Mouse (Mus musculus) hindbrain, embryonic 16.5 days (tissue): ENCODE measurements around the gene Arntl2. TPM values are rescaled to one million over a fixed set of nuclear protein-coding genes. Genes with fewer than 3 reads are reported as not detected.
A peak's percentile ranks its signal among the peaks of the same experiment; 100 is the strongest.
"Not testable (repeated sequence)": the region's sequence is repeated elsewhere in the genome, so short reads cannot be mapped to it uniquely, and the experiment has no call there.

Experiments
- ATAC-seq: fragments of 200-750 bp; cut with Nextera tagmentation; 2 replicates; pipeline ENCODE4 v1.8.0; 2017; ENCODE audit warnings: moderate TSS enrichment, moderate library complexity
- H3K27ac ChIP-seq: fragments of 300-500 bp; sonication (generic); 2 replicates; pipeline ENCODE4 v1.5.1; 2014; ENCODE audit warnings: low read depth, mild to moderate bottlenecking, control low read depth, low read length, moderate library complexity
- H3K27me3 ChIP-seq: fragments of 300-500 bp; sonication (generic); replicated peaks from 2 replicates; pipeline ENCODE4 v1.6.1; 2014; ENCODE audit warnings: low read length; ENCODE audit not compliant: control insufficient read depth, insufficient read depth
- H3K36me3 ChIP-seq: fragments of 300-500 bp; sonication (generic); 2 replicates; pipeline ENCODE4 v1.6.1; 2014; ENCODE audit warnings: mild to moderate bottlenecking, low read length, moderate library complexity, mixed read lengths; ENCODE audit not compliant: control insufficient read depth, insufficient read depth
- H3K4me1 ChIP-seq: fragments of 300-500 bp; sonication (generic); 2 replicates; pipeline ENCODE4 v1.6.1; 2014; ENCODE audit warnings: low read depth, low read length; ENCODE audit not compliant: control insufficient read depth, insufficient read depth
- H3K4me2 ChIP-seq: fragments of 300-500 bp; sonication (generic); 2 replicates; pipeline ENCODE4 v1.6.1; 2014; ENCODE audit warnings: mild to moderate bottlenecking, low read length, control low read depth, moderate library complexity
- H3K4me3 ChIP-seq: fragments of 300-500 bp; sonication (generic); 2 replicates; pipeline ENCODE4 v1.5.1; 2014; ENCODE audit warnings: mild to moderate bottlenecking, low read length, control low read depth, moderate library complexity
- H3K9ac ChIP-seq: fragments of 300-500 bp; sonication (generic); 2 replicates; pipeline ENCODE4 v1.6.1; 2014; ENCODE audit warnings: low read depth, mild to moderate bottlenecking, control low read depth, low read length, moderate library complexity
- H3K9me3 ChIP-seq: fragments of 300-500 bp; sonication (generic); 2 replicates; pipeline ENCODE4 v1.6.1; 2014; ENCODE audit warnings: mild to moderate bottlenecking, low read length, moderate library complexity; ENCODE audit not compliant: control insufficient read depth
- WGBS: fragments of 180-500 bp; shearing (Covaris S2); extraction: QIAGEN DNeasy Blood & Tissue Kit; methylation state at CpG from one replicate; pipeline ENCODE4 v1.1.7; 2014; 5-methylcytosine and 5-hydroxymethylcytosine counted together
- polyA plus RNA-seq: library from polyadenylated mRNA; unstranded; fragments of >200 nt; fragmentation: Nextera tagmentation; extraction: Ambion mirVana; gene quantifications from 2 replicates; pipeline ENCODE4 v1.2.1, GENCODE M21; 2015

Gene Arntl2
- polyA plus RNA-seq, 1 experiment from 2014 or later = 4.6 TPM

DNA sequence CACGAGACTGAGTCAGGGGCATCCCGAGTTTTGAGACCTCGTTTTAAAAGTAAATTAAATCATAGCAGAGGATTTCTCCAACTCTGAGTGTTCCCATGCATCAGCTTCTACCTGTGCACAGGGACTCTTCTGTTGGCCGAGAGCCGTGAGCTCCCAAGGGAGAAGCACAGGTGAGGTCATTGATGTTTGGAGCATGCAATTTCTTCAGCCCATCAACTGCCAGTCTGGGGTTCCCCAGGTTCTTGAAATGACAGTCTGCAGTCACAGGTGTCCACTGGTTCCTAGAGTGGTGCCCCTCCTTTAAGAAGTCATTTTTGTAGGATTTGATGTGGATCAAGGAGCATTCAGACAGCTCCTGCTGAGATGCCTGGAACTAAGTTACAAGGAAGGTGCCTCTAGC lies 25.0 kb upstream of the Arntl2 start:
- Histone ChIP-seq H3K27me3 (no peaks in the 10 kb centered on the region), H3K4me1 (no peaks in the 10 kb centered on the region)
- WGBS = 92% methylated on average over 5 of the region's 5 CpGs

GRCm38 (mm10) chr6:146775864-146776263 lies 20.0 kb upstream of the Arntl2 start:
- H3K9ac ChIP-seq, ATAC-seq, H3K27me3 ChIP-seq, H3K4me3 ChIP-seq, H3K36me3 ChIP-seq, H3K27ac ChIP-seq, H3K4me1 ChIP-seq, H3K4me2 ChIP-seq, H3K9me3 ChIP-seq: not testable (repeated sequence)
- 85% methylated on average over 8 of the region's 8 CpGs for WGBS

More for the DNA sequence above, 25.0 kb upstream of the Arntl2 start:
- Histone ChIP-seq H3K9ac (no peak overlapping the region), H3K36me3 (peaks cover 4% of the 10 kb centered on the region), H3K9me3 (no peaks in the 10 kb centered on the region), H3K27ac (no peak overlapping the region), H3K4me3 (no peak overlapping the region), H3K4me2 (no peak overlapping the region)
- ATAC-seq = no peak

DNA sequence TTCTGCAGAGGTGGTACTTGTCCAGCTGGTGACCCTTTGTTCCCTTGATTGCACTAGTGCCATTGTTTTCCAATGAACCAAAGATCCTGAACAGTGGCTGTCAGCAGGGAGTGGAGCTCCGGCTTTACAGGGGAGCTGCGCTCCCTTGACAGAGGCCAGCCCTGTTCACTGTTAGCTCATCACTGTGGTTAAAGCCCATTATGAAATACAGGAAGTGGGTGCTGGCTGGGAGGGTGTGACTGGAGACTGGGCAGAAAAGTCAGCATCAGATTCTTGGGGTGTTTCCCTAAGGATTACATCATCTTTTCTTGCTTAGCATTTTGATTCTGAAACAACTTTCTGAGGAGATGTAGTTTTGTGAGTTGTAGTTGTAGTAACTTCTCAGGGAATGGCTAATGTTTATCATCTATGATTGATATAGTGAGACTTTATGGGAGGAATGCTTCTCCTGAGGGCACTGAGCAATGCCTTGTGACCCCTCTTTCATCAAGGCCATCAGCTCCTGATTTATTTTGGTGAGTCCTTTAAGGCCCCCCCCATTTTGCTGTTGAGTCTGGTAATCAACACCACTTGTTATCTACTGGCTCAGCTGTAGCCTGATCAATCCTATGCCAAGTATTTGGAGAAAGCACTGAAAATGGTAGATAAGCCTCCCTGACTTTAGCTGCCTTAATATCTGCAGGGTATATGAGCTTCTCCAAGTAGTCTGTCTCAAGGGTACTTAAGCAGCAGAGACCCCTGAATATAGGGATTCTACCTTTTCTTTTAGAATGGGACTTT lies 19.1 kb upstream of the Arntl2 start:
- no peak overlapping the region for H3K4me2 ChIP-seq
- no peaks in the 10 kb centered on the region for H3K4me1 ChIP-seq
- no peaks in the 10 kb centered on the region for H3K9me3 ChIP-seq
- H3K36me3 ChIP-seq = peaks cover 4% of the 10 kb centered on the region
- 15% methylated on average over 2 of the region's 2 CpGs for WGBS
- no peak for ATAC-seq
- H3K27me3 ChIP-seq = no peaks in the 10 kb centered on the region
- no peak overlapping the region for H3K4me3 ChIP-seq
- no peak overlapping the region for H3K27ac ChIP-seq
- H3K9ac ChIP-seq = no peak overlapping the region

DNA sequence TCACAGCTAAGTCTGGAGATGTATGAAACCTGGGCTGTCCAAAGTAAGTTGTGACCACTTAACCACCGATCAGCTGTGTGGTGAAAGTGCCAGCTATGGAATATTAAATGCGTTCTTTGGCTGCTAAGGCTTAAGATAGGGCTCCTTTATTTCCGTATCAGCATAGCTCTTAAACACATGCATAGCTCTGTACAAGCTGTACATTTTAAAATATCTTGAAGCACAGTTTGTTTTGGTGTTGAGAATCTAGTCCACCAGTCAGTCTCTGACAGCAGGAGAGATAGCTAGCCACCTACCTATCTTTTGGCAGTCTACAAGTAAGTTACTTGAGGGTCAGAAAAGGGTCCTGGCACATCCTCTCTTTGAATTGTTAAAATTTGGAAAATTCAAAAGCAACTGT lies 17.8 kb upstream of the Arntl2 start:
- H3K4me2 ChIP-seq = no peak overlapping the region
- no peaks in the 10 kb centered on the region for H3K9me3 ChIP-seq
- no peaks in the 10 kb centered on the region for H3K27me3 ChIP-seq
- H3K4me1 ChIP-seq = no peaks in the 10 kb centered on the region
- H3K4me3 ChIP-seq = no peak overlapping the region
- no peak overlapping the region for H3K9ac ChIP-seq
- no peak overlapping the region for H3K27ac ChIP-seq
- H3K36me3 ChIP-seq = peaks cover 4% of the 10 kb centered on the region
- ATAC-seq = no peak
- WGBS = 95% methylated on average over 3 of the region's 3 CpGs

DNA sequence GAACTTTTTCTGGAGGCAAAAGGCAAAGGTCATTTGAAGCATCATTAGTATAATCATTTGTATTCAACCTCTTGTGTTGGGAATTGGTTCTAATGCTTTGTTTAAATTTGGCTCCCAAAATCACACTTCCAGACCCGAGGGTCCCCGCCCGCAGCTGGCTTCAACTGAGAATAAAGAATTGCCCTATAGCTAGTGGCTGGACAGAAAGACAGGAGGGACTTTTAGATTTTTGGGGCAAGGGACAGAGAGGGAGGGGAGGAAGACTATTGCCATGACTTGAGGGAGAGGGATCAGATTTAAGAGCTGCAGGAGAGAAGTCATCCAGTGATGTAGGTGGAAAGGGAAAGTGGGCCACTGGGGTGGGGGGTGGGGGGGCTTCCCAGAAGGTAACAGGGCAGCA lies 14.3 kb upstream of the Arntl2 start:
- no peak overlapping the region for H3K4me2 ChIP-seq
- H3K4me3 ChIP-seq = no peak overlapping the region
- ATAC-seq = no peak
- no peaks in the 10 kb centered on the region; the same call in none of the 2 replicates for H3K36me3 ChIP-seq
- no peak overlapping the region for H3K27ac ChIP-seq
- no peaks in the 10 kb centered on the region for H3K4me1 ChIP-seq
- peaks cover 2% of the 10 kb centered on the region; the same call in 1 of the 2 replicates for H3K9me3 ChIP-seq
- WGBS = 82% methylated on average over 3 of the region's 3 CpGs
- H3K27me3 ChIP-seq = no peaks in the 10 kb centered on the region
- no peak overlapping the region for H3K9ac ChIP-seq

DNA sequence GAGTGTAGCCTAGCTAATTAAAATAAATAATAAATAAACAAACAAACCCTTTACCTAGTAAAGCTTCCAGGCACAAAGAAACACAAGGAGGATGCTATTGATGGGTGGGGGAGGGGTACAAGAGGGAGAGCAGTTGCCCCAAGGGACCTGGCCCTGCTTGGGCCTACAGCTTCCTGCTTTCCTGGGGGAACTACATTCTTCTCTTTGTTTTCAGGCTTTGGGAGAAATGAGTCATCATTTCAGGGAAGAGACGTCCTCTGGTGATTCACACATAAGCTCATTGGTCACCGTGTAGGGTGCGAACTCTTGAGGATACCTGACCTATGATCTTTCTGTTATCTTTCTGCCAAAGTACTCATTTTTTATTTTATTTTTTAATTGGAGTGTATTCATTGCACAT lies 2.3 kb upstream of the Arntl2 start:
- Histone ChIP-seq H3K4me3 (no peak overlapping the region), H3K27me3 (peaks cover 4% of the 10 kb centered on the region), H3K4me1 (peaks cover 8% of the 10 kb centered on the region), H3K9ac (no peak overlapping the region), H3K36me3 (no peaks in the 10 kb centered on the region), H3K27ac (no peak overlapping the region), H3K9me3 (no peaks in the 10 kb centered on the region), H3K4me2 (no peak overlapping the region)
- 78% methylated on average over 3 of the region's 3 CpGs for WGBS
- ATAC-seq = no peak

DNA sequence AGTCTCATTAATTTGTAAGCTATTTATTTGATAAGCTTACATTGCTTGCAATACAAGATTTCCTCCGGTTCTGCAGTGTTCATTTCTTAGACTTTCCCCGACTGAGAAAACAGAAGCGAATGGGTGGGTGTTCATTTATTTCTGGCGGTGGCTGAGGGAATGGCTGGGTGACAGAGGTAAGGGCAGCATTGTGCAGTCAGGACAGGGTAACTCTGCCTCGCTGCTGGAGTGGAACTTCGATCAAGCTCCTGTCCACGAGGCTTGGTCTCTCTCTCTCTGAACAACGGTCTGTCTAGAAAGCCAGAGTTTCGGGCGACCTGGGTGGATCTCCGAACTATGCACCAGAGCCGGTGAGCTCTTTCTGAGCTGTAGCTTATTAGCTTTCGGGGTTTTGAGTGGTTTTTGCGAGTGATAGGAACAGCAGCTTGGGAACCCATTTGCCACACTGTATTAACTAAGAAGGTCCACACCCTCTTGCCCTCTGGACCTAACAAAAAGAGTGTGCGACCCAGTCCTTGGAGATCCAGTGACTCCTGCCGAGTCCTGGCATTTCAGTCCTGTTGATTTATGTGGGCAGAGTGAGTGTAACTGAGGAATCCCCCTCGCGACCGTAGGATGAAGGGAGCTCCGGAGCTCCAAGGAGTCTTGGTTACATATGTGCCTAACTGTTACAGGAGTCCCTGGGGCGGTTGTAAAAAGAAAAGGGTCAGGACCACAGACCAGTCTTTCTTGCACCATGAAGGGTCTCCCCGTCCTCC lies 510 bp upstream of the Arntl2 start:
- Histone ChIP-seq H3K27ac (no peak overlapping the region), H3K4me3 (peak overlapping the region; percentile 63), H3K27me3 (peaks cover 4% of the 10 kb centered on the region), H3K4me2 (peak overlapping the region; percentile 96), H3K36me3 (no peaks in the 10 kb centered on the region), H3K4me1 (peaks cover 8% of the 10 kb centered on the region), H3K9ac (peak overlapping the region; percentile 76), H3K9me3 (no peaks in the 10 kb centered on the region)
- ATAC-seq = peak; percentile 73
- WGBS = 21% methylated on average over 22 of the region's 22 CpGs

DNA sequence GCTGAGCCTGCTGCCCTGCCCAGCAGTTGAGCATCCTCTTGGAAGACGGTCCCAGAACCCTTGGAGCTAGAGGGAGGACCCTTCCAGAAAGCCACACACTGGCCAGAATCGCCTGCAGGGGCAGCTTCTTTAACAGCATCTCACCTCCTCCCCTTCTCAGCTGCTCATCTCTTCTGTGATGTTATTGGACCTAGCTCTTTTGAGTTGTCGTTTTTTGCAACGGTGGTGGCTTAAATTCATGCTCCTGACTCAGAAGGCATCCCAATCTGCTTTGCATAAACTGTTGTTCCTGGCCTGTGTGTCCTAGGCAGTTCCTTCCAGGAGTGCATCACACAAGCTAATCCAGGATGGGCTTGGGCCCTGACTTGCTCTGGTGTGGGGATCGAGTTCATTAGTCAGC lies 1.6 kb downstream of the Arntl2 start:
- Histone ChIP-seq H3K27ac (no peak overlapping the region), H3K4me1 (peaks cover 8% of the 10 kb centered on the region), H3K4me3 (no peak overlapping the region), H3K4me2 (no peak overlapping the region), H3K9ac (no peak overlapping the region), H3K9me3 (no peaks in the 10 kb centered on the region), H3K36me3 (no peaks in the 10 kb centered on the region), H3K27me3 (peaks cover 4% of the 10 kb centered on the region)
- ATAC-seq = no peak
- 71% methylated on average over 5 of the region's 5 CpGs for WGBS

GRCm38 (mm10) chr6:146809991-146810390 lies 14.1 kb downstream of the Arntl2 start:
- Histone ChIP-seq H3K27ac (no peak overlapping the region), H3K27me3 (no peaks in the 10 kb centered on the region), H3K4me1 (no peaks in the 10 kb centered on the region), H3K9ac (no peak overlapping the region), H3K4me2 (no peak overlapping the region), H3K4me3 (no peak overlapping the region), H3K36me3 (0 out of 2 replicates have a peak, but pooled peaks cover 3% of the 10 kb centered on the region), H3K9me3 (no peaks in the 10 kb centered on the region)
- ATAC-seq = no peak
- 89% methylated on average over 6 of the region's 6 CpGs for WGBS
